Mouse (Mus musculus): ENCODE measurements around the gene Gm35549. TPM values are rescaled to one million over a fixed set of nuclear protein-coding genes. Genes with fewer than 3 reads are reported as not detected.
"Not testable (repeated sequence)": the region's sequence is repeated elsewhere in the genome, so short reads cannot be mapped to it uniquely, and the experiment has no call there.

Gene Gm35549
- polyA plus RNA-seq, 2 experiments: not detected

DNA sequence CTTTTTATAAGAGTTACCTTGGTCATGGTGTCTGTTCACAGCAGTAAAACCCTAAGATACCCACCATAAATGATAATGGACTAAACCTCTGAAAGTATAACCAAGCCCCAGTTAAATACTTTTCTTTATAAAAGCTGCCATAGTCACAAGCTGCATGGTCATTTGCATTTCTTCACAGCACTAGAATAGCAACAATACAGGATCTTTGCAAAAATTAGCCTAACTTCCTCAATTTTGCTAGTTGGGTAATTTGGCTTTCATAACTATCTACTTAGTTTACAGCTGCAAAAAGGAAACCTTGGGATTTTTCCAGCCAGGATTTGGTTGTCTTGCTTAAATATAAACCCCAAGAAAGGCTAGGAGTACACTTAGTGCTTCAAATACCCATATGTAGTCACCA lies 16.9 kb upstream of the Gm35549 start:
- Histone ChIP-seq H3K27me3 (ENCODE audit: control insufficient read depth, insufficient read depth, low read length) (no peaks in the 10 kb centered on the region), H3K4me2 (ENCODE audit: low read depth) (no peak overlapping the region), H3K4me1 (replicated peaks; ENCODE audit: control insufficient read depth in 2 of 2, insufficient read depth in 2 of 2, low read length in 1 of 2) (peaks cover 13 to 15% of the 10 kb centered on the region in 2 experiments), H3K9me3 (ENCODE audit: control insufficient read depth, low read length) (peaks cover 20% of the 10 kb centered on the region), H3K4me3 (ENCODE audit: insufficient read depth in 1 of 2, low read depth in 2 of 2, low read length in 2 of 2) (no peak overlapping the region), H3K9ac (replicated peaks) (no peak overlapping the region), H3K36me3 (replicated peaks; ENCODE audit: control insufficient read depth, insufficient read depth, low read depth) (peaks cover 62% of the 10 kb centered on the region), H3K27ac (no peak overlapping the region)
- ATAC-seq (ENCODE audit: insufficient read depth): no peak
- DNase-seq (ENCODE audit: low read depth in 3 of 3, low spot score in 3 of 3): no peak
- TF ChIP-seq CTCF (IDR thresholded peaks at IDR 0.05; ENCODE audit: low read depth) (no peak), EP300 (IDR thresholded peaks at IDR 0.05; ENCODE audit: low read depth) (no peak)

DNA sequence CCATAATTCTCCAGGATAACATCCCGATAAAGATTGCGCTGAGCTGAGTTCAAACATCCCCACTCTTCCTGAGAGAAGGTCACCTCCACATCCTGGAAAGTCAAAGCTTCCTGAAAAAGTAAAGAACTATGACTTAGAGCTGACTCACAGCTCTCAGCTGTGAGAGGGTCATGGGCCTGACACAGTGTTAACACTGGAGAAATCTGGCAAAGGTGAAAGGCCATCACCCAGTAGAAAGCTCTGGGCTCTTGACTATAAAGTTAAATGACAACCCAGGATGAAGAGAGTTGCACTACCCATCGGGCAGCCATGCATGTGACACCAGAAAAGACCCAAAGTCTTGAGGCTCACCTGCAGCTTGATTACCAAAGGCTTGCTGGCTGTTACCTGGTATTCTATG lies 12.9 kb upstream of the Gm35549 start:
- Histone ChIP-seq H3K27ac (no peak overlapping the region), H3K36me3 (replicated peaks; ENCODE audit: control insufficient read depth, insufficient read depth, low read depth) (peaks cover 87% of the 10 kb centered on the region), H3K4me3 (ENCODE audit: insufficient read depth in 1 of 2, low read depth in 2 of 2, low read length in 2 of 2) (no peak overlapping the region), H3K4me1 (replicated peaks; ENCODE audit: control insufficient read depth in 2 of 2, insufficient read depth in 2 of 2, low read length in 1 of 2) (no peaks in the 10 kb centered on the region), H3K9me3 (ENCODE audit: control insufficient read depth, low read length) (peaks cover 20% of the 10 kb centered on the region), H3K27me3 (ENCODE audit: control insufficient read depth, insufficient read depth, low read length) (no peaks in the 10 kb centered on the region), H3K9ac (replicated peaks) (no peak overlapping the region), H3K4me2 (ENCODE audit: low read depth) (no peak overlapping the region)
- ATAC-seq (ENCODE audit: insufficient read depth) (no peak), DNase-seq (ENCODE audit: low read depth in 3 of 3, low spot score in 3 of 3) (no peak)
- 89% methylated on average over 3 of the region's 3 CpGs for WGBS (ENCODE audit: insufficient replicate concordance)
- TF ChIP-seq EP300 (IDR thresholded peaks at IDR 0.05; ENCODE audit: low read depth): no peak

DNA sequence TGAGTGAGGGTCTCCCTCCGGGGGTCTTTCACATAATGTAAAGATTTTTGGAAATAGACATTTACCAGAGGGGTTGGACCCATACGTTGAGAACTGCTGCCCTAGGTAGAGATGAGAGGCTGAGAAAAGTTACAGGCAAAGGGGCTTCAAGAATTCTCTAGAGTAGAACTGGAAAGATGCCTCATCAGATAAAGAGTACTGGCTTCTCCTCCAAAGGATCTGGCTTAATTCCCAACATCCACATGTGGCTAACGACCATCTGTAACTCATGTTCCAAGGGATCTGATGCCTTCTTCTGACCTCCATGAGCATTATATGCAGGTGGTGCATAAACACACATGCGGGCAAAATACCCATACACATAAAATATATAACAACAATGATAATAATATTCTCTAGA lies 11.8 kb upstream of the Gm35549 start:
- Histone ChIP-seq H3K4me2 (ENCODE audit: low read depth) (no peak overlapping the region), H3K27me3 (ENCODE audit: control insufficient read depth, insufficient read depth, low read length) (no peaks in the 10 kb centered on the region), H3K4me3 (ENCODE audit: insufficient read depth in 1 of 2, low read depth in 2 of 2, low read length in 2 of 2) (no peak overlapping the region), H3K36me3 (replicated peaks; ENCODE audit: control insufficient read depth, insufficient read depth, low read depth) (peaks cover 77% of the 10 kb centered on the region), H3K9ac (replicated peaks) (no peak overlapping the region), H3K9me3 (ENCODE audit: control insufficient read depth, low read length) (peaks cover 12% of the 10 kb centered on the region), H3K4me1 (replicated peaks; ENCODE audit: control insufficient read depth in 2 of 2, insufficient read depth in 2 of 2, low read length in 1 of 2) (no peaks in the 10 kb centered on the region), H3K27ac (no peak overlapping the region)
- no peak for ATAC-seq (ENCODE audit: insufficient read depth)
- no peak for DNase-seq (ENCODE audit: low read depth in 3 of 3, low spot score in 3 of 3)
- WGBS (ENCODE audit: insufficient replicate concordance): 79% methylated on average over 4 of the region's 4 CpGs
- TF ChIP-seq EP300 (IDR thresholded peaks at IDR 0.05; ENCODE audit: low read depth) (no peak), CTCF (IDR thresholded peaks at IDR 0.05; ENCODE audit: low read depth) (no peak)

- H3K27me3 ChIP-seq (ENCODE audit: control insufficient read depth, insufficient read depth, low read length); H3K4me1 ChIP-seq (replicated peaks; ENCODE audit: control insufficient read depth in 2 of 2, insufficient read depth in 2 of 2, low read length in 1 of 2); H3K4me2 ChIP-seq (ENCODE audit: low read depth); H3K4me3 ChIP-seq (ENCODE audit: insufficient read depth in 1 of 2, low read depth in 2 of 2, low read length in 2 of 2); H3K9me3 ChIP-seq (ENCODE audit: control insufficient read depth, low read length); H3K9ac ChIP-seq (replicated peaks); ATAC-seq (ENCODE audit: insufficient read depth); DNase-seq (ENCODE audit: low read depth in 3 of 3, low spot score in 3 of 3); H3K27ac ChIP-seq: not testable (repeated sequence)
- H3K36me3 ChIP-seq (replicated peaks; ENCODE audit: control insufficient read depth, insufficient read depth, low read depth): peaks cover 72% of the 10 kb centered on the region
- 71% methylated on average over 2 of the region's 7 CpGs for WGBS (ENCODE audit: insufficient replicate concordance)
Observed at GRCm38 (mm10) chr9:122855141-122855540, 11.3 kb upstream of the Gm35549 start.

DNA sequence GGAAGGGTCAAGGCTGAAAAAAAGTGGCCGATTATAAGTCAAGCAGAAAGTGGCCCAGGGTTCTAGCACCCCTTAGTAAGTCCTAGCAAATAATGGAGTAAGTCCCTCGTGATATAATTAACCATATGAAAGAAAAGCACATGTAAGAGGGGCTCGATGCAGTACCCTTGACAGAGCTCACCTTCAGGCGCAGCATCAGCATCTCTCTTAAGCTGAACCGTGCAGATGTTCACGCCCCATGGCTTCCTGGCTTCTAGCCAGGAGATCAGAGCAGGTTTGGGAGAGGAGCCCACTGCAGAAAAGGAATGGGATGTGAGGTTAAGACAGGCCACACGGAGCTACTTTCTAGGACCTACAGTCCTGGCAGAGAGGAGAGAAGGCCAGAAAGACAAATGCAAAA lies 10.7 kb upstream of the Gm35549 start:
- Histone ChIP-seq H3K9me3 (ENCODE audit: control insufficient read depth, low read length) (peaks cover 3% of the 10 kb centered on the region), H3K4me3 (ENCODE audit: insufficient read depth in 1 of 2, low read depth in 2 of 2, low read length in 2 of 2) (no peak overlapping the region), H3K4me1 (replicated peaks; ENCODE audit: control insufficient read depth in 2 of 2, insufficient read depth in 2 of 2, low read length in 1 of 2) (no peaks in the 10 kb centered on the region), H3K36me3 (replicated peaks; ENCODE audit: control insufficient read depth, insufficient read depth, low read depth) (peaks cover 66% of the 10 kb centered on the region), H3K9ac (replicated peaks) (no peak overlapping the region), H3K27ac (no peak overlapping the region), H3K27me3 (ENCODE audit: control insufficient read depth, insufficient read depth, low read length) (no peaks in the 10 kb centered on the region), H3K4me2 (ENCODE audit: low read depth) (no peak overlapping the region)
- ATAC-seq (ENCODE audit: insufficient read depth): no peak
- no peak for DNase-seq (ENCODE audit: low read depth in 3 of 3, low spot score in 3 of 3)
- TF ChIP-seq CTCF (IDR thresholded peaks at IDR 0.05; ENCODE audit: low read depth) (no peak), EP300 (IDR thresholded peaks at IDR 0.05; ENCODE audit: low read depth) (no peak)
- WGBS (ENCODE audit: insufficient replicate concordance): 83% methylated on average over 7 of the region's 7 CpGs

GRCm38 (mm10) chr9:122847811-122848311 lies 4.0 kb upstream of the Gm35549 start:
- not testable (repeated sequence) for H3K27ac ChIP-seq; H3K9me3 ChIP-seq (ENCODE audit: control insufficient read depth, low read length); H3K36me3 ChIP-seq (replicated peaks; ENCODE audit: control insufficient read depth, insufficient read depth, low read depth); H3K9ac ChIP-seq (replicated peaks); ATAC-seq (ENCODE audit: insufficient read depth); H3K4me3 ChIP-seq (ENCODE audit: insufficient read depth in 1 of 2, low read depth in 2 of 2, low read length in 2 of 2); H3K27me3 ChIP-seq (ENCODE audit: control insufficient read depth, insufficient read depth, low read length); DNase-seq (ENCODE audit: low read depth in 3 of 3, low spot score in 3 of 3); H3K4me1 ChIP-seq (replicated peaks; ENCODE audit: control insufficient read depth in 2 of 2, insufficient read depth in 2 of 2, low read length in 1 of 2); H3K4me2 ChIP-seq (ENCODE audit: low read depth)
- 83% methylated on average over 5 of the region's 8 CpGs for WGBS (ENCODE audit: insufficient replicate concordance)
